Mouse (Mus musculus) ES-E14 (cell line): ENCODE measurements around the gene Slc26a6.

Experiments used
- MAFK ChIP-seq: IDR thresholded peaks from 2 replicates; pipeline ENCODE4 v1.6.1; 2014; ENCODE audit warnings: mild to moderate bottlenecking, low read depth, low read length, inconsistent platforms; ENCODE audit not compliant: insufficient read depth
- ZC3H11A ChIP-seq: IDR thresholded peaks from 2 replicates; pipeline ENCODE4 v1.6.1; 2012; ENCODE audit warnings: low read depth, mild to moderate bottlenecking, inconsistent platforms, low read length, borderline replicate concordance

DNA sequence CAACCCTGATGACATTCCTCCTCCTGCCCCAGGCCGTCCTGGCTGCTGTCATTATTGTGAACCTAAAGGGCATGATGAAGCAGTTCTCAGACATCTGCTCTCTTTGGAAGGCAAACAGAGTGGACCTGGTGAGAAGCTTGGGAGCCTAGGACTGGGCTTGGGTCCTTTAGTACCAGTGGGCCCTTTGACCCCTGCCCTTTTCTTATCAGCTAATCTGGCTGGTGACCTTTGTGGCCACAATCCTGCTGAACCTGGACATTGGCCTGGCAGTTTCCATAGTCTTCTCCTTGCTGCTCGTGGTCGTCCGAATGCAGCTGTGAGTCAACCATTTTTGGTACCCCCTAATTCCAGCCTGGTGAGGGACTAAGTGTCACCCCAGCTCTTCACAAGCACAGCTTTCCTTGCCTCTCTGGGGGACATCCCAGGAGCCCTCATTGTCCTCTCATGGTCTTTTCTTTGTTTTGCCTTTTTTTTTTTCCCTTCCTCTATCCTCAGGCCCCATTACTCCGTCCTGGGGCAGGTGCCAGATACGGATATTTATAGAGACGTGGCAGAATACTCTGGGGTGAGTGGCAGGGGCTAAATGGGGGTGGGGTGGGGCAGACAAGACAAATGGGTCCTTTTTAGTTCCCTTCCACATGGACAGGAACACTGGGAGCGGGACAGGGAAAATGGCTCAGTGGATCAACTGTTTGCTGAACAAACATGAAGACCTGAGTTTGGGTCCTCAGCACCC is 5.9 kb downstream of the Slc26a6 start:
- no peak for TF ChIP-seq MAFK
- TF ChIP-seq ZC3H11A, result no peak
